Mouse (Mus musculus) neural tube, postnatal 0 days (tissue): ENCODE data around the gene Bzw2. TPM values are rescaled to one million over a fixed set of nuclear protein-coding genes. Genes with fewer than 3 reads are reported as not detected.

Experiments used
- polyA plus RNA-seq: library from polyadenylated mRNA; unstranded; fragments of >200 nt; fragmentation: Nextera tagmentation; extraction: Ambion mirVana; gene quantifications from 2 replicates; pipeline ENCODE4 v1.2.1, GENCODE M21; 2015

Bzw2 gene
- 243 and 256 TPM in 2 replicates for polyA plus RNA-seq

DNA sequence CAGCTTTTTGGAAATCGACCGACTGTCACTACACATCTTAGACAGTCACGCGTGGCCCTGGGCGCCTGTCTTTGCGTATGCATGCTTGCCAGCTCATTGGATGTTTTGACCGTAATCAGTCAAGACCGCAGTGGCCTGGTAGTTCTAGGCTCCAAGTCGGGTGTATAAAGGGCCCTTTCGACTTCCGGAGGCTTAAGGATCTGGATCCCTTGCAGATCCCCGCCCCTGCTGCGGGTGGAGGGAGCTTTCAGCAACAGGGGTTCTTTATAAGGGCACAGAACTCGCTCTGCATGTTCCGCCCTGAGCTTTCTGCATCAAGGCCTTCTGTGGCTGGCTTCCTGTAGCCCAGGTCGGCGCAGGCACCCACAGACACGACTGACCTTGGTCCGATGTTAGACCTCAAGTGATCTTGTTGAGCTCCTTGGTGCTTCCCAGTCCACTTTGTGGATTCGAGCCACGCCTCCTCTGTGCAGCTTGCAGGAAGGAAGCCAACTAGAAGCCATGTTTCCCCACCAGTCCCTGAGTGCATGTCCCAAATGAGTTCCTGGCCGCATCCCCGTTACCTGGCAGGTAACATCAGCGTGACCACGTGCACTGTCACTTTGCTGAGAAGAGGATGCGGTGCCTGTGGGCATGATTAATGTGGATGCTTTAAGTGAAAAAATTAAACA, at the start of gene Bzw2:
Gene Bzw2, minus strand, starts transcription at position 443 of the 671 bp plus-strand sequence.

GRCm38 (mm10) chr12:36156637-36157303, 1.1 kb downstream of the Bzw2 start, which contains the start of gene Ankmy2:
Gene Ankmy2, plus strand, starts transcription at chr12:36157114.

DNA sequence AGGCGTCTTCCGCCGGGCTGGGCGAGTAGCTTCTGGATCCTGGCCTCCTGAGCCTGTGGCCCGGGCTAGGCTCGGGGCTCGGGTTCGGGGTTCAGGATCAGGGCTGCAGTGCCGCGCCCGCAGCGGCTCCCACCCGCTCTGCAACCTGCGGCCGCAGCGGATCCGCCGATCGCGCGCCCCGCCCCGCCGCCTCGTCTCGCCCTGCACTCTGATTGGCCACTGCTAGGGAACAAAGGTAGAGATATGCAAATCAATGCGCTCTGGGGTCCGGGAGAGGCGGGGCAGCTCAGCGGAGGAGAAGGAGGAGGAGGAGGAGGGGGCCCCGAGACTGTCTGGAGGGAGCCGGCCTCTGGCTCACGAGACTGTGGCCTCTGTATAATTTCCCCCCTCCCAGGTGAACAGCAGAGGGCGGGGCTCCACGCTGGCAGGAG, 115.5 kb downstream of the Bzw2 start, which contains the start of gene Tspan13:
Gene Tspan13, minus strand, starts transcription at position 153 of the 431 bp plus-strand sequence.

Other genes starting within 250 kb of the Bzw2 start
- 0.63 and 1.2 TPM in 2 replicates for gene Agr3, start 232.5 kb downstream of the Bzw2 start, polyA plus RNA-seq
- gene Agr2, start 165.2 kb downstream of the Bzw2 start, polyA plus RNA-seq: 0.26 TPM in 1 of 2 replicates, not detected in the other
- 407 and 412 TPM in 2 replicates for gene Tspan13, start 115.6 kb downstream of the Bzw2 start, polyA plus RNA-seq
- gene Ankmy2, start 966 bp downstream of the Bzw2 start, polyA plus RNA-seq: 78.5 and 79.3 TPM in 2 replicates
- not detected in 2 replicates for gene Lrrc72, start 95.3 kb upstream of the Bzw2 start, polyA plus RNA-seq
- gene Sostdc1, start 156.1 kb upstream of the Bzw2 start, polyA plus RNA-seq: 23.8 and 26.8 TPM in 2 replicates
- 18.7 and 19.4 TPM in 2 replicates for gene Ispd, start 223.4 kb upstream of the Bzw2 start, polyA plus RNA-seq
- gene D630036H23Rik, start 224.1 kb upstream of the Bzw2 start, polyA plus RNA-seq: 2.4 and 2.8 TPM in 2 replicates